Mouse (Mus musculus): ENCODE measurements at regions not wholly inside any gene's neighbourhood (a gene's known extent, or its start where the extent isn't known, plus 50 kb on each side); places are given as distances from the start of the nearest gene placed in this dataset.
A peak's percentile ranks its signal among the peaks of the same experiment; 100 is the strongest.

DNA sequence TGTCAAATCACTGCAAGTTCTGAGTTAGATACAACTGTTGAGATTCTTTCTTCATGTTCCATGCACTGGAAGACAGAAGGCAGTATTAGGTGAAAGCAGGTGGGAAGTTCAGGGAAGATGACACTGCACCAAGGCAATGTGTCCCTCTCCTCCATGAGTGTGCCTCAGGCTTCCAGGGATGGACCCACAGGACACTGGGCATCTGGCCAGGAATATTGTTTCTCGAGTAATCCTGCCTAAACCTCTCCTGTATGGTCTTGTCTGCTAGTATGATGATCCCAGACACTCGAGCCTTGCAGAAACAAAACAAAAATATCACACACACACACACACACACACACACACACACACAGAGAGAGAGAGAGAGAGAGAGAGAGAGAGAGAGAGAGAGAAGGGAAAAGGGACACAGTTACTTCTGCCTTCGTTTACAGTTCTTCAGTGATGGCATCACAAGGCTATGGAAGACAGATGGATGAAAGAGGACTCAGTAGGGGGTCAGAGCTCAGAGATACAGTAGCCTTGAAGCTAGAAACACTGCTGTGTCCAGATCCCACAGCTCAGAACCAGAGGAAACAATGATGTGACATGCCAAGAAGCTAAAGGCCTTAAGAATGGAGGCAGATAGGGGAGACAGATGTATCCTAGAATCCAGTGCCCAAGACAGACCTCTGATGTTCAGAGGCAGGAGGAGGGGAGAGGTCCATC is 154.8 kb downstream of the Gm815 start:
- Histone ChIP-seq H3K4me3 (no peak overlapping the region), H3K9me3 (no peaks in the 10 kb centered on the region), H3K27ac (no peak overlapping the region), H3K4me1 (peaks cover 12% of the 10 kb centered on the region; the same call in 1 of the 2 replicates), H3K27me3 (ENCODE audit: insufficient read depth, poor library complexity, severe bottlenecking) (no peaks in the 10 kb centered on the region), H3K36me3 (no peaks in the 10 kb centered on the region)
- 47% methylated on average over 3 of the region's 3 CpGs for WGBS
- no peak for DNase-seq (ENCODE audit: low spot score)

DNA sequence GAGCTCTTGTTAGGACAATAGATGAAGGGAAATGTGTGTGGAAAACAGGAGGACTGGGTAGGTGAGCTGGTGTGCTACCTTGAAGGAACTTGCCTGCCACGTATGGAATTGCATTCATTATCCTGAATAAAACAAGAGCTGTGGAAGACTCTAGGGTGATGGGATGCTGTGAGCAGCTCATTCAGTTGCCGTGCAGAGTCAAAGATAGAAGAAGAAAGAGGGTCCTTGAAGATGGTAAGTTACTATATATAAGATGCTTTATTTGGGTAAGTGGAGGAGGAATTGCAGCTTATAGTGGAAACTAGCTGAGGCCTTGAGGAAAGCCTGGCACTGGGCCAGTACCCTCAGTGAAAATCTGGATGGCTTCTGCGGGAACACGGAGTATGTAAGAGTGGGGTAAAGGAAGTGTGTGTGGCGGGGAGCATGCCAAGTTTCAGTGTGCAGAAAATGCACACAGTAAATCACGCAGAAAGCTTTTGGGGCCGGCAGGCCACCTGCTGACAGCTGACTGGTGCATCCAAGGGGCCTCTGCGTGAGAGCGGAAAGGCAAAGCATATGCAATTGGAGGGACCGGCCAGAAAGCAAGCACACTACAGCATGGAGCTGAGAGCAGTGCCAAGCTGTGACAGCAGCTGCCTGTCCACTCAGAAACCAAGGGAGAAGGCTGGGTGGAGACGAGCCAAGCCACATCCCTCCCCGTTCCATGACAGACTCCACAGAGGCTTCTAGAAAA is 149.7 kb upstream of the Vldlr start:
- DNase-seq (ENCODE audit: low spot score): no peak
- no peak overlapping the region for H3K27ac ChIP-seq
- H3K27me3 ChIP-seq (ENCODE audit: insufficient read depth, poor library complexity, severe bottlenecking): no peaks in the 10 kb centered on the region
- no peak overlapping the region for H3K4me3 ChIP-seq
- no peaks in the 10 kb centered on the region for H3K9me3 ChIP-seq
- H3K36me3 ChIP-seq: no peaks in the 10 kb centered on the region
- 71% methylated on average over 12 of the region's 12 CpGs for WGBS
- H3K4me1 ChIP-seq: peaks cover 2% of the 10 kb centered on the region; the same call in 1 of the 2 replicates

DNA sequence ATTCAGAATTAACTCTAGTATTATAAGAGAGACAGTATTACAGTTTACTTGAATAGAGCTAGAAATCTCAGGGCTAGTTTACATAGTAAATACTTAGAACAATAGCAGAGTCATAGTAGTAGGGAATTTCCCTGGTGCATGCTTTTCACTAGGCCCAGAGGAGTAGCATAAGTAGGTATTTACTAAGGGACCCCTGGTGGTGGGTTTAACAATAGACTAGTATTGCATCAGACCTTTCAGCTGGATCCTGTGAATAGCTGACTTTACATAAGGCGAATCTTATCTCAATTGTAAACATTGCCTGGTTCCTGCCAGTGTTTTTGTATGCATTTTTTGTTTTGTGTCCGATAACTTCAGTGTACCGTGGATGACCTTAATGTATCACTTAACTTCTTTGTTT is 143.0 kb upstream of the Vldlr start:
- H3K9me3 ChIP-seq: no peaks in the 10 kb centered on the region
- H3K27ac ChIP-seq: no peak overlapping the region
- H3K27me3 ChIP-seq (ENCODE audit: insufficient read depth, poor library complexity, severe bottlenecking): no peaks in the 10 kb centered on the region
- H3K36me3 ChIP-seq: no peaks in the 10 kb centered on the region
- DNase-seq (ENCODE audit: low spot score): no peak
- H3K4me3 ChIP-seq: no peak overlapping the region
- peaks cover 7% of the 10 kb centered on the region; the same call in 1 of the 2 replicates for H3K4me1 ChIP-seq
- 68% methylated on average over 3 of the region's 3 CpGs for WGBS

DNA sequence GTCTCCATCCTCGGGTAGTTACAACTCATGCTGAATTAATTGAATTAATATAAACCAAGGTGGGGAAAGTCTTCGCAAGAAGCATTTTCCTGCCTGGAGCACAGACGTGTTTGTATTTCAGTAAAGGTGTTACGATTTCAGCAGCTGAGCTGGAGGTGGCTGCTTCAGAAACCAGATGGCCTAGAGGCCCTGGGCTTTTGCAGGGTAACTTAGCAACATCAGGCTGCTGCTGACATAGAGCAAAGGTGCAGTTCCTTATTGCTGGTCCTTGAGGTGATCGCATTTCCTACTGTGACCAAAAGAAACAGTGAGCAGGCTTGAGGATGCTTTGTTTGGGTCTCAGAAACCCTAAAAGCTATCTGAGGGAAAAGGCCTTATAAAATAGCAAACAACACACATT is 141.3 kb upstream of the Vldlr start:
- 69% methylated on average over 5 of the region's 5 CpGs for WGBS
- DNase-seq (ENCODE audit: low spot score): no peak
- no peaks in the 10 kb centered on the region for H3K9me3 ChIP-seq
- H3K36me3 ChIP-seq: no peaks in the 10 kb centered on the region
- H3K4me3 ChIP-seq: no peak overlapping the region
- H3K4me1 ChIP-seq: peaks cover 7% of the 10 kb centered on the region; the same call in 1 of the 2 replicates
- no peak overlapping the region for H3K27ac ChIP-seq
- no peaks in the 10 kb centered on the region for H3K27me3 ChIP-seq (ENCODE audit: insufficient read depth, poor library complexity, severe bottlenecking)

DNA sequence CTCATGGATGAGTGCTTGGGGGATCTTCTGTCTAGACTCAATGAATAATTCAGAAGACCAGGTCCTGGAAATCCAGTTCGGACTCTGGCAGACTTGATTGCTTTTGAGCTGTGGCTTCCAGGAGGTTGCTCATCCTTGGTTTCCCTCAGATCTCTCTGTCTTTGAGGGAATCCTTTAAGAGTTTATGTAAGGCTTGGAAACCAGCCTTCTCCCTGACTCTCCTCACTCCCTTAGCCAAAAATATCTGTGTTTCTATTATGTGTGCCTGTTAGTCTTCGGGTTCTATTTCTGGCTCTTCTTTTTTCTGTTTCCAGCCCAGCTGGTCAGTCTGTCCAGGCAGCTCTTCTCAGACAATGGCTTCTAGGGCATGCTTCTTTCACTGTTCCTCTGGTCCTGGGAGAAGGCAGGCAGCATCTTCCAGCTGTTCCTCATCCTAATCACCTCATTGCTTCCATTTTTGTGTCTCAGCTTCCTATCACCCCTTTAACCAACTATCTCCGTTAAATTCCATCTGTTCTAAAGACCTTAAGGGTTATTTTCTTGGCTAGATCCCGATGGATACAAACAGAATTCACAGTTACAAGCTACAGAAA is 139.3 kb upstream of the Vldlr start:
- Histone ChIP-seq H3K4me3 (no peak overlapping the region), H3K27me3 (ENCODE audit: insufficient read depth, poor library complexity, severe bottlenecking) (no peaks in the 10 kb centered on the region), H3K9me3 (no peaks in the 10 kb centered on the region), H3K27ac (no peak overlapping the region), H3K4me1 (peaks cover 7% of the 10 kb centered on the region; the same call in 1 of the 2 replicates), H3K36me3 (no peaks in the 10 kb centered on the region)
- WGBS: 64% methylated on average over 4 of the region's 4 CpGs
- no peak for DNase-seq (ENCODE audit: low spot score)

DNA sequence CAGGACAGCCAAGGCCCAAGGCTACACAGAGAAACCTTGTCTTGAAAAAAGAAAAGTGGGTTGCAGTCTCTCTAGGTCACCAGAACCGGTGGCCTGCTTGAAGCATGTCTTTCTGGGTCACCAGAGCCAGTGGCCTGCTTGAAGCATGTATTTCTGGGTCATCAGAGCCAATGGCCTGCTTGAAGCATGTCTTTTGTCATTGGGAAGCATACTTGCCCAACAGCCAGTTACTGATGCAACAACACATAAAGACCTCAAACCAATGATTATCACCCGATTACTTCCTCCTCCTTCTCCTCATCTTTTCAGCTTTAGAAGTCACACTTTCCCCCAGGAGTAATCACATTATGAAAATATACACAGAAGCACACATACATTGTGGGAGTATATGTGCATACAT is 128.9 kb upstream of the Vldlr start:
- H3K9me3 ChIP-seq: no peaks in the 10 kb centered on the region
- DNase-seq (ENCODE audit: low spot score): no peak
- H3K4me1 ChIP-seq: no peaks in the 10 kb centered on the region
- H3K27me3 ChIP-seq (ENCODE audit: insufficient read depth, poor library complexity, severe bottlenecking): no peaks in the 10 kb centered on the region
- H3K4me3 ChIP-seq: no peak overlapping the region
- H3K36me3 ChIP-seq: no peaks in the 10 kb centered on the region
- 59% methylated on average over 2 of the region's 2 CpGs for WGBS
- no peak overlapping the region for H3K27ac ChIP-seq

DNA sequence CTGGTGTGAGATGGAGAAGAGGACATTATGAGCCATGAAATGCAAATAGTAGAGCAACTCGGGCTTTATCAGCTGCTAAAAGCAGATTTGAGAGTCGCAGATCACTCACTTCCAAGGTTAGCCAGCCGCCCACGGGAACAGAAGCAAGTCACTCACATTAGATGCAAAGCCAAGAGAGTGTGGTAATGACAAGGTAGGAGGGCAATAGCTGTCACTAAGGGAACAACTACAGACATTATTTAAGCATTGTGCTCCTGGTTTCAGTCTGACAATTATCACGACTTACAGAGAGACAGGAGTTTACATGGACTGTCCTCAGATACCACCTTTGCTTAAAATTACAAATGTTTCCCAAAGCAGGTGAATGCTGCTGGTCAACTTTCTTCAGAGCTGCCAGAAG is 128.5 kb upstream of the Vldlr start:
- Histone ChIP-seq H3K36me3 (no peaks in the 10 kb centered on the region), H3K9me3 (no peaks in the 10 kb centered on the region)
- WGBS: 62% methylated on average over 5 of the region's 5 CpGs

DNA sequence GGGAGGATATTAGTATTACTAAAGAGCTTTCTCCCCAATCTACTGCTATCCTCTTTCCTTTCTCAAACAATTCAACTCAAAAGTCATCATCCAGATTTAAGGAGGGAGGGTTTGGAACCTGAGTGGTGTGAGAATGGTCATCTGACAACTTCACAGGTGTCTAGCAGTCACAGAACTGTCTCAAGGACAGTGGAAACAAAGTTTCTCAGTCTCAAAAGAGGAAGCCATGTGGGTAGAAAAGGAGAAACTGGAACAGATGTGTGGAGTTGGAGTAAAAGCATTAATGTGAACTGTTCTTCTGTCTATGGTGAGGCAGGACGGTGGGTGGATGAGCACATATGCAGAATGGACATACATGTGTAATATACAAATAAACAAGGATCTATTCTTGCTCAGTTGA is 127.2 kb upstream of the Vldlr start:
- Histone ChIP-seq H3K27ac (no peak overlapping the region), H3K4me3 (no peak overlapping the region), H3K4me1 (no peaks in the 10 kb centered on the region), H3K9me3 (no peaks in the 10 kb centered on the region), H3K36me3 (no peaks in the 10 kb centered on the region), H3K27me3 (ENCODE audit: insufficient read depth, poor library complexity, severe bottlenecking) (no peaks in the 10 kb centered on the region)
- 90% methylated on average over 1 of the region's 1 CpGs for WGBS
- DNase-seq (ENCODE audit: low spot score): no peak

More for the DNA sequence above, 128.5 kb upstream of the Vldlr start:
- no peak overlapping the region for H3K4me3 ChIP-seq
- DNase-seq (ENCODE audit: low spot score): no peak
- no peaks in the 10 kb centered on the region for H3K4me1 ChIP-seq
- H3K27me3 ChIP-seq (ENCODE audit: insufficient read depth, poor library complexity, severe bottlenecking): no peaks in the 10 kb centered on the region
- H3K27ac ChIP-seq: no peak overlapping the region

DNA sequence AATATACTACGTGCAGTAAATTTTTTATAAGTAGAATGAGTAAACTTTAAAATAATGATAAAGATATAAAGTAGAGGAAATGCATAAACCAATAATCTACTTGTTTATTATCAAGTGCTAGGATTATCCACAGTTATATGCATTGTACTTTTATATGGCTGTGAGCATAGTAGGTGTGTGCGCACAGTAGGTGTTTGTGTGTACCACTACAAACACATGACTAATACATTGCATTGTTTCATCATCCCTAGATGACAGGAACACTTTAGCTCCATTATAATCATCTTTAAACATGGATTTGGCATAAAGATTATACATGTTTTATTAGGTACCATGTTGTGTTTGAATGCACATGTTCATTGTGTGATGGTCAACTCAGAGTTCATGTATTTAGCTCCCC is 124.7 kb upstream of the Vldlr start:
- H3K36me3 ChIP-seq: no peaks in the 10 kb centered on the region
- no peaks in the 10 kb centered on the region for H3K4me1 ChIP-seq
- H3K9me3 ChIP-seq: no peaks in the 10 kb centered on the region
- H3K27me3 ChIP-seq (ENCODE audit: insufficient read depth, poor library complexity, severe bottlenecking): no peaks in the 10 kb centered on the region
- H3K4me3 ChIP-seq: no peak overlapping the region
- no peak overlapping the region for H3K27ac ChIP-seq
- no peak for DNase-seq (ENCODE audit: low spot score)
- 89% methylated on average over 2 of the region's 2 CpGs for WGBS

DNA sequence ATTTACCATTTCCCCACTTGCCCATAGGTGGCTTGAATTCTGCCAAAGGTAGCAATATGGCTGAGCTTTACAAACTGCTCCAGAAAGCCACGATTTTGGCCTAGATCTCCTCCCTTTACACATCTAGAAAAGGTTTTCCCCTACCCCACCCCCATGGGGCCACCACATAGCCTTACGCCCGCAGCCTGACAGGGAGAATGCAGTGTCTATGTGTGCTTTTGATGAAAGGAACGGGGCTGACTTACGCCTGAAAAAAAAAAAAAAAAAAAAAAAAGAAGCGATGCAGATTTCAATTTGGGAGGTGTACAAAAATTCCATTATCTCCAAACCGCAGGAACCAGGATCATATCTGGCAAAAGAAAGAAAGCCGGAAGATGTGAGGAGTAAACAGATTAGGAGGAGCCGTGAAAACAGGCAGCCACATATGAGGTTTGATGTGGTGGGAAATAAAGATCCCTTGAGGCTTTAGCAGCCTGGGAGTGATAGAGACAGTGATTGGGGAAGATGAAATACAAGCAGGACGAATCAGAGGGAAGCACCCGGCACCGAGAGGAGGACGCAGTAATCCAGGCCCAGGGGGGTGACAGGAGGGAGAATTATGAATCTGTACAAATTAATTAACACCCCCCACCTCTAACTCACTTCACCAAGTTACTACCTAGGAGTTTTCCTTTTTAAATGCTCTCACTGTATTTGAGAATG is 121.4 kb upstream of the Vldlr start:
- WGBS: 76% methylated on average over 13 of the region's 13 CpGs
- no peaks in the 10 kb centered on the region for H3K27me3 ChIP-seq (ENCODE audit: insufficient read depth, poor library complexity, severe bottlenecking)
- peaks cover 6% of the 10 kb centered on the region; the same call in 1 of the 2 replicates for H3K4me1 ChIP-seq
- no peak overlapping the region for H3K27ac ChIP-seq
- H3K9me3 ChIP-seq: no peaks in the 10 kb centered on the region
- no peaks in the 10 kb centered on the region for H3K36me3 ChIP-seq
- H3K4me3 ChIP-seq: no peak overlapping the region
- no peak for DNase-seq (ENCODE audit: low spot score)

DNA sequence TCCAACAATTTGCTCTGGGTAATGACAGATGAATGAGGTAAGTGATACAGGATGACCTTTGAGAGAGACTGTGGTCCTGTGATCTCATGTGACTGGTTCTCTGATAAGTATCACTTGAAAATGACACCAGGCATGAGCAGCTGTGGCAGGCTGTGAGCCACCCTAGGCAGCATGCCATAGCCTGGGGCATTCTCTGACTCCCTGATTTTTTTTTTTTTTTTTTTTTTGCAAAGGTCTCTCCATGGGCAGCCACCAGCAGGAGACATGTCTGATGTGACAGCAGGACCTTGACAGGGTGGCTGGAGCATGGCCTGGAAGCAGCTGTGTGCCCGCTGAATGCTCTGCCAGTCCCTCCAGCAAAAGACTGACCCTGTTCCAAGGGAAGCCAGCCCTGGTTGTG is 116.4 kb upstream of the Vldlr start:
- no peak for DNase-seq (ENCODE audit: low spot score)
- H3K27ac ChIP-seq: peak overlapping the region; percentile 73
- no peaks in the 10 kb centered on the region for H3K36me3 ChIP-seq
- H3K9me3 ChIP-seq: no peaks in the 10 kb centered on the region
- no peaks in the 10 kb centered on the region for H3K27me3 ChIP-seq (ENCODE audit: insufficient read depth, poor library complexity, severe bottlenecking)
- H3K4me3 ChIP-seq: no peak overlapping the region
- 73% methylated on average over 1 of the region's 1 CpGs for WGBS
- peaks cover 12% of the 10 kb centered on the region for H3K4me1 ChIP-seq

DNA sequence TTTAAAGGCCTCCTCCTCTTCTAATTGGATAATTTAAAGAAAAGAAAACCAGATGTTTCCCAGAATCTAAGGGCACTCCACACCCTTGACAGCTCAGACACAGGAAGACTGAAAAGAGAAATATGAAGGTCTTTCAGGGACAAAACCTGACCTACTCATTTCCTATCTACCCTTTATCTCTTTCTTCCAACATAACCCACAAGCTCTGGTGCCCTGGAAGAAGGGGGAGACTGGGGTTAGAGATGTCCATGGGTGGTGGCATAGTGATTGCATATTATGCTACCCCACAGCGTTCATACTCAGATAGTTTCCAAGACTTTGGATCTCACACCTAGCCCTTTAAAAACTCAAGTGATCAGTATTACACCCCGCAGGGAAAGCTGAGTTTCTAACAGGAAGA is 105.8 kb upstream of the Vldlr start:
- H3K4me3 ChIP-seq: no peak overlapping the region
- DNase-seq (ENCODE audit: low spot score): no peak
- H3K36me3 ChIP-seq: no peaks in the 10 kb centered on the region
- no peaks in the 10 kb centered on the region for H3K27me3 ChIP-seq (ENCODE audit: insufficient read depth, poor library complexity, severe bottlenecking)
- no peak overlapping the region for H3K27ac ChIP-seq
- WGBS: 79% methylated on average over 2 of the region's 2 CpGs
- H3K9me3 ChIP-seq: no peaks in the 10 kb centered on the region
- H3K4me1 ChIP-seq: no peaks in the 10 kb centered on the region

DNA sequence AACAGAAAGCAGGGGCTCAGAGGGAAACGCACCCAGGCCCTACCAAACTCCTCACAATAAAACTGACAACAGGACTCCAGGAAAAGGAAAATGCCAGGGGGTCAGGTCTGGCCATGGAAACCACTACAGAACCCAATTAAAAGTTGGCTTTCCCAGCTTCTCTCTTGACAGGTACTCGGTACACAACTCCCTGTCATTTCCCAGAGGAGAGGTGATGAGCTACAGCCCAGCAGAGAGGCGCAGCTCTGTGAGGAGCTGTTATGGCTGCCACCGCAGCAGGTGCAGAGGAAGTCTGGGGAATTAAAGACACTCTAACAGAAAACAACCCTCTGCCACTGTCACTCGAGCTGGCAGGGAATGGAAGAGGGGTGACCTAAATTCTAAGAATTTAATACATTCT is 95.4 kb upstream of the Vldlr start:
- Histone ChIP-seq H3K4me3 (no peak overlapping the region), H3K27ac (no peak overlapping the region), H3K27me3 (ENCODE audit: insufficient read depth, poor library complexity, severe bottlenecking) (no peaks in the 10 kb centered on the region), H3K36me3 (no peaks in the 10 kb centered on the region), H3K4me1 (no peaks in the 10 kb centered on the region), H3K9me3 (no peaks in the 10 kb centered on the region)
- 62% methylated on average over 5 of the region's 5 CpGs for WGBS
- no peak for DNase-seq (ENCODE audit: low spot score)
